Mouse (Mus musculus) layer of hippocampus, adult 2 months (tissue): ENCODE measurements at regions not wholly inside any gene's neighbourhood (a gene's known extent, or its start where the extent isn't known, plus 50 kb on each side); places are given as distances from the start of the nearest gene placed in this dataset.

Source experiments
- DNase-seq, 2 experiments: peaks; one replicate each; pipeline ENCODE4 v3.0.0; 2022; ENCODE audit warnings: low spot score in 2 of 2
- H3K27ac ChIP-seq: fragments of 200-600 bp; 2 replicates; pipeline ENCODE4 v1.8.1; 2022
- H3K4me3 ChIP-seq: fragments of 200-600 bp; 2 replicates; pipeline ENCODE4 v1.8.1; 2022; ENCODE audit warnings: mild to moderate bottlenecking
- CTCF ChIP-seq: fragments of 200-600 bp; conservative IDR thresholded peaks from 2 replicates; pipeline ENCODE4 v1.8.1; 2022; ENCODE audit warnings: antibody characterized with exemption, mild to moderate bottlenecking, moderate library complexity
- microRNA-seq, 2 experiments: library from miRNA; unstranded; fragments of <30 nt; microRNA quantifications; one replicate each; pipeline ENCODE4 v1.2.0; 2021

DNA sequence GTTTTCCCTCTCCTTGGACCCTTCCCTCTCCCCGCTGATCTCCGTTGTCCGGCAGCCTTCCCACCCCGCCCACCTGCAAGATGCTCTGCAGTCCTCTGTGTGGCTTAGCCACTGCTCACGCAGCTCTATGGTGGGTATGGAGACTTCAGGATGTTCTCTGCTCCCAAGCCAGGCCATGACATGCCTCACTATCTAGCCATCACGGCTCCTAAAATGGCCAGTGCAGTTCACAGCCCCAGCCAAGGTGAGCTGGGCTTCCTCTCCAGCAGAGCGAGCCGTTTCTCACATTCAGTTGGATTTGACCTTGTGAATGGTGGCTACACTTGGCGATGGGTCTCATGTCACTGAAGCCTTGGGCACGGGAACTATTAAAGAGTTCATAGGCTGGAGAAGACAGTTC lies 52.2 kb upstream of the Gm10320 start:
- no peak for TF ChIP-seq CTCF
- no peak overlapping the region for H3K27ac ChIP-seq
- DNase-seq: no peak
- H3K4me3 ChIP-seq: no peak overlapping the region

Small RNA genes in the stretch of these regions (microRNA-seq; reads per million reads assigned to microRNA genes)
- gene Gm22698: 0 reads per million in 2 experiments
